Mouse (Mus musculus) lung, postnatal 0 days (tissue): ENCODE results near the gene Skp1a. TPM values are rescaled to one million over a fixed set of nuclear protein-coding genes. Genes with fewer than 3 reads are reported as not detected.

Experiments used
- ATAC-seq: fragments of 200-750 bp; cut with Nextera tagmentation; 2 replicates; pipeline ENCODE4 v1.8.0; 2017; ENCODE audit warnings: moderate library complexity
- DNase-seq: peaks from one replicate; pipeline ENCODE4 v3.0.0-alpha.2; 2016; ENCODE audit warnings: low spot score
- H3K27ac ChIP-seq: fragments of 300-500 bp; sonication (generic); 2 replicates; pipeline ENCODE4 v1.5.1; 2014; ENCODE audit warnings: antibody characterized with exemption, mild to moderate bottlenecking, low read length, mixed read lengths
- H3K27me3 ChIP-seq: fragments of 300-500 bp; sonication (generic); replicated peaks from 2 replicates; pipeline ENCODE4 v1.6.1; 2014; ENCODE audit warnings: low read length, mixed read lengths; ENCODE audit not compliant: insufficient read depth
- H3K36me3 ChIP-seq: fragments of 300-500 bp; sonication (generic); 2 replicates; pipeline ENCODE4 v1.6.1; 2014; ENCODE audit warnings: low read length, mixed read lengths; ENCODE audit not compliant: insufficient read depth
- H3K4me1 ChIP-seq: fragments of 300-500 bp; sonication (generic); 2 replicates; pipeline ENCODE4 v1.6.1; 2014; ENCODE audit warnings: antibody characterized with exemption, low read depth, low read length, mixed read lengths; ENCODE audit not compliant: insufficient read depth
- H3K4me2 ChIP-seq: fragments of 300-500 bp; sonication (generic); replicated peaks from 2 replicates; pipeline ENCODE4 v1.6.1; 2014; ENCODE audit warnings: low read depth, mild to moderate bottlenecking, low read length, moderate library complexity, mixed read lengths
- H3K4me3 ChIP-seq: fragments of 300-500 bp; sonication (generic); 2 replicates; pipeline ENCODE4 v1.5.1; 2014; ENCODE audit warnings: low read depth, low read length
- H3K9ac ChIP-seq: fragments of 300-500 bp; sonication (generic); replicated peaks from 2 replicates; pipeline ENCODE4 v1.6.1; 2014; ENCODE audit warnings: low read depth, mild to moderate bottlenecking
- H3K9me3 ChIP-seq: fragments of 300-500 bp; sonication (generic); 2 replicates; pipeline ENCODE4 v1.6.1; 2016; ENCODE audit warnings: low read length, mixed read lengths
- CTCF ChIP-seq: IDR thresholded peaks from 2 replicates; pipeline ENCODE4 v1.5.1; 2016; ENCODE audit warnings: antibody characterized with exemption, mild to moderate bottlenecking
- EP300 ChIP-seq: IDR thresholded peaks from 2 replicates; pipeline ENCODE4 v1.6.1; 2016; ENCODE audit warnings: antibody characterized with exemption, mild to moderate bottlenecking, control low read depth
- WGBS: fragments of 180-500 bp; shearing (Covaris S2); extraction: QIAGEN DNeasy Blood & Tissue Kit; methylation state at CpG from one replicate; pipeline ENCODE4 v1.1.7; 2014; 5-methylcytosine and 5-hydroxymethylcytosine counted together
- polyA plus RNA-seq: library from polyadenylated mRNA; unstranded; fragments of >200 nt; fragmentation: Nextera tagmentation; extraction: Ambion mirVana; gene quantifications from 2 replicates; pipeline ENCODE4 v1.2.1, GENCODE M21; 2015

The Skp1a gene
- polyA plus RNA-seq, 1 experiment from 2014 or later: 552 TPM

- H3K27ac ChIP-seq: peak within 1 kb of the TSS; percentile 88
- TF ChIP-seq EP300 (no peak), CTCF (no peak)
- peak; percentile 88 for ATAC-seq
- no peaks in the 10 kb centered on the region; the same call in 1 of the 2 replicates for H3K4me1 ChIP-seq
- H3K4me2 ChIP-seq: peak within 1 kb of the TSS; percentile 95
- peak within 1 kb of the TSS; percentile 70 for H3K9ac ChIP-seq
- peak; percentile 84 for DNase-seq
- H3K27me3 ChIP-seq: no peaks in the 10 kb centered on the region
- H3K4me3 ChIP-seq: peak within 1 kb of the TSS; percentile 78
- H3K36me3 ChIP-seq: no peaks in the 10 kb centered on the region
- no peaks in the 10 kb centered on the region for H3K9me3 ChIP-seq
- WGBS: under 1% methylated on average over 65 of the region's 97 CpGs
These were observed 51.2 kb downstream of the Skp1a start, which contains the start of gene Tcf7 for GRCm38 (mm10) chr11:52282774-52283595. Gene Tcf7, minus strand, starts transcription at chr11:52283014.

- peak overlapping the region; percentile 78 for H3K4me3 ChIP-seq
- peak overlapping the region; percentile 95 for H3K4me2 ChIP-seq
- 8% methylated on average over 44 of the region's 44 CpGs for WGBS
- peak; percentile 31; the same call in 1 of the 2 replicates for TF ChIP-seq EP300
- TF ChIP-seq CTCF: no peak
- peak overlapping the region; percentile 88 for H3K27ac ChIP-seq
- ATAC-seq: peak; percentile 74
- H3K36me3 ChIP-seq: no peaks in the 10 kb centered on the region
- H3K4me1 ChIP-seq: no peaks in the 10 kb centered on the region; the same call in 1 of the 2 replicates
- no peaks in the 10 kb centered on the region for H3K27me3 ChIP-seq
- DNase-seq: peak; percentile 79
- H3K9me3 ChIP-seq: no peaks in the 10 kb centered on the region
- 0 out of 2 replicates have a peak overlapping the region, but pooled peaks have one; percentile 8 for H3K9ac ChIP-seq
These were observed 52.1 kb downstream of the Skp1a start for GRCm38 (mm10) chr11:52283596-52284571.

- Histone ChIP-seq H3K27me3 (no peaks in the 10 kb centered on the region), H3K9ac (no peak overlapping the region), H3K27ac (no peak overlapping the region), H3K36me3 (no peaks in the 10 kb centered on the region), H3K4me1 (no peaks in the 10 kb centered on the region; the same call in 1 of the 2 replicates), H3K4me3 (no peak overlapping the region), H3K9me3 (no peaks in the 10 kb centered on the region), H3K4me2 (no peak overlapping the region)
- 42% methylated on average over 16 of the region's 16 CpGs for WGBS
- TF ChIP-seq EP300 (no peak), CTCF (no peak)
- no peak for ATAC-seq
- DNase-seq: no peak
These were observed 54.6 kb downstream of the Skp1a start for GRCm38 (mm10) chr11:52286301-52286957.

GRCm38 (mm10) chr11:52286958-52287305 is 55.1 kb downstream of the Skp1a start:
- Histone ChIP-seq H3K9me3 (no peaks in the 10 kb centered on the region), H3K27ac (no peak overlapping the region), H3K4me1 (no peaks in the 10 kb centered on the region; the same call in 1 of the 2 replicates), H3K4me3 (no peak overlapping the region), H3K9ac (no peak overlapping the region), H3K4me2 (no peak overlapping the region), H3K36me3 (no peaks in the 10 kb centered on the region), H3K27me3 (no peaks in the 10 kb centered on the region)
- WGBS: 21% methylated on average over 4 of the region's 4 CpGs
- ATAC-seq (no peak), DNase-seq (no peak)
- no peak for TF ChIP-seq EP300
- no peak for TF ChIP-seq CTCF

- no peak overlapping the region for H3K9ac ChIP-seq
- no peak for DNase-seq
These were observed 60.6 kb downstream of the Skp1a start for GRCm38 (mm10) chr11:52292346-52292745.

More at GRCm38 (mm10) chr11:52292346-52292745, 60.6 kb downstream of the Skp1a start:
- Histone ChIP-seq H3K4me3 (no peak overlapping the region), H3K27ac (no peak overlapping the region), H3K27me3 (no peaks in the 10 kb centered on the region), H3K9me3 (no peaks in the 10 kb centered on the region), H3K4me2 (no peak overlapping the region), H3K36me3 (no peaks in the 10 kb centered on the region), H3K4me1 (no peaks in the 10 kb centered on the region)
- TF ChIP-seq EP300 (no peak), CTCF (no peak)
- no peak for ATAC-seq
- 80% methylated on average over 7 of the region's 7 CpGs for WGBS
